Mouse (Mus musculus) embryonic facial prominence, embryonic 12.5 days (tissue): ENCODE results near the gene Nt5dc3. TPM values are rescaled to one million over a fixed set of nuclear protein-coding genes. Genes with fewer than 3 reads are reported as not detected.

Experiments used
- ATAC-seq: fragments of 200-750 bp; cut with Nextera tagmentation; 2 replicates; pipeline ENCODE4 v1.8.0; 2017; ENCODE audit not compliant: insufficient number of reproducible peaks, insufficient read depth, low FRiP score, low TSS enrichment
- H3K27ac ChIP-seq: fragments of 300-500 bp; sonication (generic); 2 replicates; pipeline ENCODE4 v1.5.1; 2016; ENCODE audit warnings: mild to moderate bottlenecking
- H3K27me3 ChIP-seq: fragments of 300-500 bp; sonication (generic); 2 replicates; pipeline ENCODE4 v1.6.1; 2016; ENCODE audit warnings: mild to moderate bottlenecking, moderate library complexity
- H3K36me3 ChIP-seq: fragments of 300-500 bp; sonication (generic); 2 replicates; pipeline ENCODE4 v1.6.1; 2016; ENCODE audit warnings: mild to moderate bottlenecking
- H3K4me1 ChIP-seq: fragments of 300-500 bp; sonication (generic); 2 replicates; pipeline ENCODE4 v1.6.1; 2016
- H3K4me2 ChIP-seq: fragments of 300-500 bp; sonication (generic); replicated peaks from 2 replicates; pipeline ENCODE4 v1.6.1; 2016; ENCODE audit warnings: mild to moderate bottlenecking, moderate library complexity
- H3K4me3 ChIP-seq: fragments of 300-500 bp; sonication (generic); 2 replicates; pipeline ENCODE4 v1.5.1; 2016; ENCODE audit warnings: mild to moderate bottlenecking
- H3K9ac ChIP-seq: fragments of 300-500 bp; sonication (generic); 2 replicates; pipeline ENCODE4 v1.6.1; 2016; ENCODE audit warnings: mild to moderate bottlenecking, moderate library complexity
- H3K9me3 ChIP-seq: fragments of 300-500 bp; sonication (generic); 2 replicates; pipeline ENCODE4 v1.6.1; 2016; ENCODE audit warnings: mild to moderate bottlenecking, moderate library complexity
- WGBS: fragments of 180-500 bp; shearing (Covaris S2); methylation state at CpG from one replicate; pipeline ENCODE4 v1.1.7; 2016; 5-methylcytosine and 5-hydroxymethylcytosine counted together
- polyA plus RNA-seq: library from polyadenylated mRNA; unstranded; fragments of >200 nt; fragmentation: Nextera tagmentation; extraction: Ambion mirVana; gene quantifications from 2 replicates; pipeline ENCODE4 v1.2.1, GENCODE M21; 2016

Nt5dc3 gene
- polyA plus RNA-seq, 1 experiment from 2014 or later = 1.4 TPM

DNA sequence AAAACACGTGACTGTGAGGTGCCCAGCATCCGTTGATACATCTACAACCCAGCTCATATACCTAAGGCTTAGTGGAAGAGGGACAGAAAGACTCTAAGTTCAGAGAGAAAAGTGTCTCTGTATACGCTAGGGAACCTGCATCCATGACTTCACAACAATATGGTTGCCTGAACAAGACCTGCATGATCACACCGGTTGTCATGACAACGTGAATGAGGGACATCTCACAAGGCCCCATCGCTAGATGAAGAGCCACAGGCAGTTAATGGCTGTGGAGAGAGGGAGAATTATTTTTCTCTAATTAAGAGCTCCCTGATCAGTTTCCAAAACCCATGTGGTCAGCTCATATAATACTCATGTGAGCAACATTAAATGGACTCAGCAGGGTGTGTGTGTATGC, 73.4 kb downstream of the Nt5dc3 start:
- H3K4me3 ChIP-seq = no peak overlapping the region
- no peak overlapping the region for H3K27ac ChIP-seq
- H3K4me1 ChIP-seq = no peaks in the 10 kb centered on the region
- no peak for ATAC-seq
- no peak overlapping the region for H3K9ac ChIP-seq
- WGBS = 83% methylated on average over 6 of the region's 6 CpGs
- no peaks in the 10 kb centered on the region for H3K27me3 ChIP-seq
- H3K9me3 ChIP-seq = no peaks in the 10 kb centered on the region
- no peak overlapping the region for H3K4me2 ChIP-seq
- H3K36me3 ChIP-seq = no peaks in the 10 kb centered on the region

DNA sequence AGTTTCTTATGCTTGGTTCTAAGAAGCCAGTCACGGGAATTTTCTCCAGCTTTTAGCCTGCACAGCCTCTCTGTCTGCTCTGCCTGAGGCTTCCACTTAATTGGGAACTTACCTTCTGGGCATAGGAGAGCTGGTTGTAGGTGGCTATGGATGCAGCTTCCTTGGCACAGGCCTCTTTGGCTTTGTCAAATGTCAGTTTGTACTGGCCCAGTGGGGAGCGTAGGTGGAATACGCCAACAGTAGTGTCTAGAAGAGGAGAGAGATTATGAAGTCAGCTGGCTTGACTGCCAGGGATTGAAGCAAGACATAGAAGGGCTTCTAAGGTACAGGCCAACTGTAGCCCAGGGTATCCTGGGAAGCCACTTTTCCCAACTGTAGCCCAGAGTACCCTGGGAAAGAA, 74.6 kb downstream of the Nt5dc3 start:
- no peak overlapping the region for H3K27ac ChIP-seq
- H3K36me3 ChIP-seq = no peaks in the 10 kb centered on the region
- 74% methylated on average over 3 of the region's 3 CpGs for WGBS
- no peak overlapping the region for H3K4me3 ChIP-seq
- no peaks in the 10 kb centered on the region for H3K4me1 ChIP-seq
- H3K9ac ChIP-seq = no peak overlapping the region
- ATAC-seq = no peak
- H3K27me3 ChIP-seq = no peaks in the 10 kb centered on the region
- no peaks in the 10 kb centered on the region for H3K9me3 ChIP-seq
- H3K4me2 ChIP-seq = no peak overlapping the region

DNA sequence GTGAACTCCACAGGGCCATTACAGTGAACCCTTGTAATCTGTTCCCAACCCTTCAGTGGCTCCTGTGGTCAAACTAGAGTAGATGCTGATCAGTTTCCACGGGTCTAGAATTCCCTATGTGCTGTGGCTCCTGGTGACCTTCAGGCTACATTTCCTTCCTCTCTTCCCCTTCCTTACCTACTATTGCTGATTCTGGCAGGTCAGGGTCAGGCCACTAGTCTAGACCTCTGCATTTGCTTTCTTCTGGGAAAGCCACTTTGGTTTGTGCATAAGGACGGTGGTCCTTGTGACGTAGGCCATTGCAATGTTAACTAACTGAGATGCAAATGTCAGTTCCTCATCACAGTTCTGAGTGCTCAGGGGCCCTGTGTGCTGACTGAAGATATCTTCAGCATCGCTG, 81.6 kb downstream of the Nt5dc3 start:
- Histone ChIP-seq H3K36me3 (no peaks in the 10 kb centered on the region), H3K4me1 (no peaks in the 10 kb centered on the region), H3K4me2 (no peak overlapping the region), H3K27ac (no peak overlapping the region), H3K4me3 (no peak overlapping the region), H3K9me3 (no peaks in the 10 kb centered on the region), H3K9ac (no peak overlapping the region), H3K27me3 (no peaks in the 10 kb centered on the region)
- no peak for ATAC-seq
- 69% methylated on average over 4 of the region's 4 CpGs for WGBS

DNA sequence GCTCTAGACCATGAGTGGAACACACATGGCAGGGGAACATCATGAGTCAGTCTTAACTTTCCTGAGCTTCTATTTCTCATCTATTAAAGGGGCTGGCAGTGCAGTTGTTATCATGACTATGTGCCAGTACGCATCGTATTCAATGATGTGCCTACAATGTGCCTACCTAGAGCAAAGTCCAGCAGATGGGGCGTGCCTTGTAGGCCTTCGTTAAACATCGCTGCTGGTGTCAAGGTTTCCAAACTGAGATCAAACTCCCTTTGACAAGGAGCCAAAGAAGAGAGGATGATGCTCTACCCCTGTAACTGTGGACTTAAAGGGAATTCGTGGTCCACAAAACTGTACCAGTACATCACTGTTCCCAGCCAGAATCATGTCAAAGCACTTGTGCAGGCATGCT, 83.7 kb downstream of the Nt5dc3 start:
- Histone ChIP-seq H3K4me3 (no peak overlapping the region), H3K9me3 (no peaks in the 10 kb centered on the region), H3K27me3 (no peaks in the 10 kb centered on the region), H3K9ac (no peak overlapping the region), H3K4me2 (no peak overlapping the region), H3K36me3 (no peaks in the 10 kb centered on the region), H3K4me1 (no peaks in the 10 kb centered on the region), H3K27ac (no peak overlapping the region)
- ATAC-seq = no peak
- WGBS = 89% methylated on average over 6 of the region's 6 CpGs

DNA sequence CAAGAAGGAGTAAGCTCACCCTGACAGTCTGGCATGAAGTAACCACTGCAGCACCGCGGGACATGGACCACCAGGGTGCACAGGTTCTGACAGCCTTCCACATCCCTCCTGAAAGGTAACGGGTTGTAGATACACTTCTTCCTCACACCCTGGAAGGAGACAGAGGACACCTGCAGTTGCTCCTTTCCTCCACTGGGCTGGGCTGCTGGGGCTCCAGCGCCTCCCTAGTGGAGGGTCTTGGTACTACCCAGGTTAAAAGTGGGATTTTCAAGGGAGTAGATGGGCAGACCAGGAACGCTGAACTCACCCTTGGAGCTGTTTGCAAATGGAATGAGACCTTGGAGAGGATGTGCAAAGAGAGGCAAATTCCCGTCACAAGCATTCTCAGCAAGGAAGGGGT, 84.6 kb downstream of the Nt5dc3 start:
- Histone ChIP-seq H3K27me3 (no peaks in the 10 kb centered on the region), H3K27ac (no peak overlapping the region), H3K9ac (no peak overlapping the region), H3K4me3 (no peak overlapping the region), H3K4me1 (no peaks in the 10 kb centered on the region), H3K9me3 (no peaks in the 10 kb centered on the region), H3K4me2 (no peak overlapping the region), H3K36me3 (no peaks in the 10 kb centered on the region)
- no peak for ATAC-seq
- 88% methylated on average over 6 of the region's 6 CpGs for WGBS

DNA sequence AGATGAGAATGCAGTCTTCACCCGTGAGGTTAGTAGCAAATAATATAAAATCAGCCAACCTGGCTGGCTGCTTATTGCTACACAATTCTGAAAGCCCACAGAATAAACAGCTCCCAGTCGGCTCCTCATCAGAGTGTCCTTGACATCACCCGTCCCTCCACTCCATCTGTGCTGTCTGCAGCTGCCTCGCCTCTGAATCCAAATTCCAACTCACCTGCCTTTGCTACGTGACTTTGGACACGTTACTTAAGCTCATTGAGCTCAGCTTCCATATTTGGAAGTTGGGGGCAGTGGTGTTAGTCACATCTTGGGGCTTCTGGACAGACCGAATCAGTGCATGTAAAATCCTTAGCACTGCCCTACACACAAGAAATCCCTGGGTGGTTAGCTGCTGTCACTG, 93.3 kb downstream of the Nt5dc3 start:
- Histone ChIP-seq H3K4me2 (no peak overlapping the region), H3K4me3 (no peak overlapping the region), H3K36me3 (no peaks in the 10 kb centered on the region), H3K9me3 (no peaks in the 10 kb centered on the region), H3K9ac (no peak overlapping the region), H3K27me3 (no peaks in the 10 kb centered on the region), H3K4me1 (no peaks in the 10 kb centered on the region), H3K27ac (no peak overlapping the region)
- WGBS = 80% methylated on average over 7 of the region's 7 CpGs
- no peak for ATAC-seq

DNA sequence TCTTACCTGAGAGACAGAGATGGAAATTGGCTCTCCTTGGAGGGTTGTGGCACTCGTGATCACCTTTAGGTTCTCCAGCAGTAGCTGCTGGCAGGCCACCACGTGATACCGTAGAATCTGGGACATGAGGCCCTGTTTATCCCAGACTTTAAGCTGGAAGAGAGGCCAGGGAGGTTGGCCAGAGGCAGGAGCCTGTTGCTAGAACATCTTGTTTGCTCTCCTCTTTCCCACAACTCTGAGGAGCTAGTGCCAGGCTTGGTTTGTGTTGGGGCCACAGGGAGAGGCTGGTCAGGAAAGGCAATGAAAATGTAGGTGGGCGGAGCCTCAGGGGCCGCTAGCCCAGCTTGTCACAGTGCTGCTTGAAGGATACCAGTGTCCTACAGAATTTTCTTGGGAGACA, 93.8 kb downstream of the Nt5dc3 start:
- H3K27me3 ChIP-seq = no peaks in the 10 kb centered on the region
- no peaks in the 10 kb centered on the region for H3K36me3 ChIP-seq
- no peak overlapping the region for H3K4me2 ChIP-seq
- no peak for ATAC-seq
- no peaks in the 10 kb centered on the region for H3K9me3 ChIP-seq
- H3K27ac ChIP-seq = no peak overlapping the region
- no peak overlapping the region for H3K4me3 ChIP-seq
- no peaks in the 10 kb centered on the region for H3K4me1 ChIP-seq
- no peak overlapping the region for H3K9ac ChIP-seq
- WGBS = 73% methylated on average over 5 of the region's 5 CpGs

DNA sequence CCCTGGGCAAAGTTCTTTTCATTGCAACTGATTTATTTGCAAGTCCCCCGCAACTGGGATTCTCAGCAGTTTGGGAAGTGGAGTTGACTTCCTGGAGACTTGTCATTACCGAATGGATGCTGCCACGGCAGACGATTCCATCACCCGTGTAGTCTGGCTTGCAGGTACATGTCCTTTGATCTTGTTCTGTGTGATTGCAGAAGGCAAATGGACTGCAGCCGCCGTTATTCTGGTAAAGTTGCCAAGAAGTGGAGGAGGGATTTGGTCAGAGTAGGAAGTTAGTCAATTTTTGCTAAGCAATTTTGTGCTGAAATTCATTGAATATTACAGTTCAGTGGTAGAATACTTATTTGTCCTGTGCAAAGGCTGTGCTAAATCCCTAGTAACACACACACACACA, 99.9 kb downstream of the Nt5dc3 start:
- H3K9ac ChIP-seq = no peak overlapping the region
- H3K27me3 ChIP-seq = no peaks in the 10 kb centered on the region
- no peaks in the 10 kb centered on the region for H3K9me3 ChIP-seq
- no peak overlapping the region for H3K4me3 ChIP-seq
- ATAC-seq = no peak
- H3K27ac ChIP-seq = no peak overlapping the region
- 81% methylated on average over 7 of the region's 7 CpGs for WGBS
- H3K4me1 ChIP-seq = no peaks in the 10 kb centered on the region
- no peak overlapping the region for H3K4me2 ChIP-seq
- H3K36me3 ChIP-seq = no peaks in the 10 kb centered on the region

DNA sequence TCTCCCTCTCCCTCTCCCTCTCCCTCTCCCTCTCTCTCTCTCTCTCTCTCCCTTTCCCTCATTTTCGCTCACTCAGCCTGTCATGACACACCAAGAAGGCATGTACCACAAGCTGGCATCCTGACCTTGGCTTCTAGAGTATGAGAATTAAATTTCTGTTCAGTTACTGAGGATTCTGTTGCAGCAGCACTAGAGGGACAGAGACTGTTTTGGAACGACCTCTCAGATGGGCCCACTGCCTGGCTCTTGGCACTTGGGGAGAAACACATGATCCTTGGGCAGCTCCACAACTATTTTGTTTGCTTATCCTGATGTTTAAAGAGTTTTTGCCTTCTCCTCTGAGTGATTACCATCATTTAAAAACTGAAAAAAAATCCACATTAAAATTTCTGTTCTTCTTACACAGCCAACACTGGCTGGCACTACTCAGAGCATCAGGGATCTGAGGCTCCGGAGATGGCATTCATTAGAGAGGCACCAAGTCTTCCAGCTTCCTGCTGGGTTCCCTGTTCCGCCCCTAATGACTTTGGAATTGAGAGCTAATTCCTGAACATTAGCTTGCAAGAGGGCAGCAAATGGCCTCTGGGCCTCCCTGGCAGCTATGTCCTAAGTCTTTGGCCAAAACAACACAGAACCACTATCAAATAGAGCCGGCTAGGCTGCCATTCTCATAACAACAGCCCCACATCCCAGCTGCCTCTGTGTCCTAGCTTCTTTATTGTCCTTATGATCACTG, 101.4 kb downstream of the Nt5dc3 start:
- no peak overlapping the region for H3K4me3 ChIP-seq
- H3K9ac ChIP-seq = no peak overlapping the region
- no peaks in the 10 kb centered on the region for H3K4me1 ChIP-seq
- no peaks in the 10 kb centered on the region for H3K9me3 ChIP-seq
- no peak for ATAC-seq
- 49% methylated on average over 5 of the region's 5 CpGs for WGBS
- H3K36me3 ChIP-seq = no peaks in the 10 kb centered on the region
- H3K4me2 ChIP-seq = no peak overlapping the region
- H3K27ac ChIP-seq = no peak overlapping the region
- no peaks in the 10 kb centered on the region for H3K27me3 ChIP-seq

DNA sequence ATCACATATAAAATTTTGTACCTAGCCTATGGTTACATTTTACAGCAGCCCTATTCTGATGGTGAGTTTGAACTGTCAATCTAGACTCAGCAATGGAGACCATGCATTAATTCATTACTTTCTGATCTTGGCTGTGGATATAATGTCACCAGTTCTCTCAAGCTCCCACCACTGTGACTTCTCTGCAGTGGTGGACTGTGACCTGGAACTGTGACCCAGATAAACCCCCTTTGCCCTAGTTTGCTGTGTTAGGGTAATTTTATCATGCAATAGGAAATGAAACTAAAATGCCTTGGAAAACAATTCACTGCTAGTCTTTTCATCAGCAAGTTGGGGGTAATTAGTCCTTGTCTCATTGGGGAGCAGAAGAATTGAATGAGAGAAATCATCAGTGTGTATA, 102.6 kb downstream of the Nt5dc3 start:
- H3K9me3 ChIP-seq = no peaks in the 10 kb centered on the region
- no peaks in the 10 kb centered on the region for H3K4me1 ChIP-seq
- H3K9ac ChIP-seq = no peak overlapping the region
- no peak overlapping the region for H3K27ac ChIP-seq
- no peaks in the 10 kb centered on the region for H3K27me3 ChIP-seq
- no peak for ATAC-seq
- no peaks in the 10 kb centered on the region for H3K36me3 ChIP-seq
- no peak overlapping the region for H3K4me2 ChIP-seq
- no peak overlapping the region for H3K4me3 ChIP-seq

DNA sequence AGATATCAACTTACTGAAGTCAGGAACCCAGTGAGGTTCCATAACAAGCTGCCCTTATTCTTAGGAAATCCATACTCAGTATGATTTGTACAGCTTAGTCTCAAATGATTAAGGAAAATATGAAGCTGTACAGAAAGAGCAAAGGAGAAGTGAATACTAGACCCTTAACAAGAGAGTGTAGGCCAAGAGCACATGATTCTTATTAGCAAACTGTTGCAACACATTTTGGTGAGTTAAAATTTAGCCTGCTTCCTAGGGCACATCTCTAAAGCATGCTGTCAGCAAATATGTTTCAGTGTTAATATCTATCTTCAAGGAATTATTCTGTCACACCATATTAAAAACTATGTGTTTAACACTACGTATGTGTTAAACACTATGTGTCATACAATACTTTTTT, 107.6 kb downstream of the Nt5dc3 start:
- Histone ChIP-seq H3K9me3 (no peaks in the 10 kb centered on the region), H3K4me1 (no peaks in the 10 kb centered on the region), H3K36me3 (no peaks in the 10 kb centered on the region), H3K4me2 (no peak overlapping the region), H3K4me3 (no peak overlapping the region), H3K27ac (no peak overlapping the region), H3K9ac (no peak overlapping the region), H3K27me3 (no peaks in the 10 kb centered on the region)
- ATAC-seq = no peak
- 94% methylated on average over 1 of the region's 1 CpGs for WGBS
